ENCODE assay signal across 8 mouse cellular contexts in genomic region chr8:126971314-126971664, GRCm38 (mm10). TPM values are rescaled to one million over a fixed set of nuclear protein-coding genes. Genes with fewer than 3 reads are reported as not detected.
DNase-seq lines count a peak whose midpoint lies in the region; ATAC-seq and TF ChIP-seq lines count a peak whose summit lies in the region.

No protein-coding gene starts in this region.

- H3K27ac ChIP-seq in cortical plate, adult 2 months (ENCODE audit: insufficient read depth, low read length) = no peak overlapping the region
- H3K27ac ChIP-seq in hindbrain, embryonic 16.5 days (ENCODE audit: low read depth, low read length) = peak overlapping the region; percentile 88
- peak overlapping the region; percentile 90 for H3K27ac ChIP-seq in midbrain, postnatal 0 days (ENCODE audit: low read depth, low read length)

- TF ChIP-seq CTCF in cortical plate, adult 2 months (IDR thresholded peaks at IDR 0.05; ENCODE audit: extremely low read depth, insufficient read depth, low read length) = no peak
- no peak for TF ChIP-seq CTCF in midbrain, postnatal 0 days (IDR thresholded peaks at IDR 0.05)

- H3K4me1 ChIP-seq in cortical plate, adult 2 months (ENCODE audit: control insufficient read depth, insufficient read depth, low read length) = peaks cover 2% of the 10 kb centered on the region; the same call in 1 of the 2 replicates
- peaks cover 5% of the 10 kb centered on the region for H3K4me1 ChIP-seq in hindbrain, embryonic 16.5 days (ENCODE audit: control insufficient read depth, insufficient read depth, low read depth, low read length)
- H3K4me1 ChIP-seq in midbrain, postnatal 0 days (ENCODE audit: insufficient read depth, low read length) = 0 out of 2 replicates have a peak, but pooled peaks cover 4% of the 10 kb centered on the region

- peak; percentile 17 for DNase-seq in kidney, postnatal 14 days
- no peak for DNase-seq in kidney, postnatal 25 days
- DNase-seq in midbrain, postnatal 0 days (ENCODE audit: low spot score) = no peak
- no peak for DNase-seq in right cerebral cortex, postnatal 10 days (ENCODE audit: low spot score in 2 of 2)
- DNase-seq in gastrocnemius, adult 18-20 months (ENCODE audit: low spot score) = no peak
- DNase-seq in kidney, postnatal 10 days = no peak

- peak overlapping the region; percentile 57 for H3K4me3 ChIP-seq in cortical plate, adult 2 months (ENCODE audit: insufficient read depth, low read length)
- peak overlapping the region; percentile 68 for H3K4me3 ChIP-seq in hindbrain, embryonic 16.5 days (ENCODE audit: low read length)
- H3K4me3 ChIP-seq in midbrain, postnatal 0 days (ENCODE audit: low read depth, low read length) = peak overlapping the region; percentile 94

- H3K4me2 ChIP-seq in hindbrain, embryonic 16.5 days (ENCODE audit: low read length) = peak overlapping the region; percentile 92
- peak overlapping the region; percentile 71 for H3K4me2 ChIP-seq in midbrain, postnatal 0 days (ENCODE audit: low read depth, low read length, poor library complexity, severe bottlenecking)

- H3K9me3 ChIP-seq in hindbrain, embryonic 16.5 days (ENCODE audit: control insufficient read depth, low read length) = no peaks in the 10 kb centered on the region
- no peaks in the 10 kb centered on the region for H3K9me3 ChIP-seq in midbrain, postnatal 0 days (ENCODE audit: low read length)

- 11% methylated on average over 13 of the region's 13 CpGs for WGBS in hindbrain, embryonic 16.5 days
- WGBS in midbrain, postnatal 0 days = 17% methylated on average over 13 of the region's 13 CpGs

- H3K36me3 ChIP-seq in hindbrain, embryonic 16.5 days (ENCODE audit: control insufficient read depth, insufficient read depth, low read length) = peaks cover 7% of the 10 kb centered on the region; the same call in 1 of the 2 replicates
- H3K36me3 ChIP-seq in midbrain, postnatal 0 days (ENCODE audit: insufficient read depth, low read length) = peaks cover 15% of the 10 kb centered on the region; the same call in 1 of the 2 replicates

- no peak for TF ChIP-seq POLR2A in cortical plate, adult 2 months (IDR thresholded peaks at IDR 0.05; ENCODE audit: extremely low read depth, insufficient read depth, low read length)

- peak; percentile 67 for ATAC-seq in hindbrain, embryonic 16.5 days
- ATAC-seq in midbrain, postnatal 0 days (ENCODE audit: low FRiP score) = no peak

- H3K9ac ChIP-seq in hindbrain, embryonic 16.5 days (ENCODE audit: low read depth, low read length) = peak overlapping the region; percentile 80
- H3K9ac ChIP-seq in midbrain, postnatal 0 days (replicated peaks; ENCODE audit: low read length, poor library complexity, severe bottlenecking) = peak overlapping the region; percentile 77

- H3K27me3 ChIP-seq in hindbrain, embryonic 16.5 days (replicated peaks; ENCODE audit: control insufficient read depth, insufficient read depth, low read length) = no peaks in the 10 kb centered on the region
- no peaks in the 10 kb centered on the region for H3K27me3 ChIP-seq in midbrain, postnatal 0 days (ENCODE audit: insufficient read depth, low read length)

RNA-seq across cellular contexts. Expression of gene Rbm34, which starts 0.4 kb away (rescaled TPM):
- 9.3 and 10.5 TPM in 2 replicates for polyA plus RNA-seq in cortical plate, adult 2 months (2012; rRNA removed)
- polyA plus RNA-seq in hindbrain, embryonic 16.5 days (2015; fragmentation: Nextera tagmentation; extraction: Ambion mirVana) = 20.5 and 21.2 TPM in 2 replicates
- 16.2 and 22.1 TPM in 2 replicates for total RNA-seq in midbrain, postnatal 0 days (2014; rRNA removed)
- 26.7 and 32.7 TPM in 2 replicates for polyA plus RNA-seq in midbrain, postnatal 0 days (2015; fragmentation: Nextera tagmentation; extraction: Ambion mirVana)
- 1 to 10 TPM; 4.4 to 6.2 TPM for total RNA-seq in gastrocnemius, adult 18-20 months (2021)

RNA-seq across cellular contexts. Expression of gene Tomm20, which starts 25.6 kb away (rescaled TPM):
- 113 and 125 TPM in 2 replicates for polyA plus RNA-seq in cortical plate, adult 2 months (2012; rRNA removed)
- polyA plus RNA-seq in hindbrain, embryonic 16.5 days (2015; fragmentation: Nextera tagmentation; extraction: Ambion mirVana) = 217 and 231 TPM in 2 replicates
- total RNA-seq in midbrain, postnatal 0 days (2014; rRNA removed) = 149 and 190 TPM in 2 replicates
- 236 TPM in 2 replicates for polyA plus RNA-seq in midbrain, postnatal 0 days (2015; fragmentation: Nextera tagmentation; extraction: Ambion mirVana)
- total RNA-seq in gastrocnemius, adult 18-20 months (2021) = 100 to 1,000 TPM in 1 of 2 experiments, 10 to 100 TPM in 1; 98.0 to 115 TPM
